Mouse (Mus musculus) right cerebral cortex, adult 2 months (tissue): Measurements from ENCODE around the gene Prdm2.

Source experiments
- DNase-seq, 2 experiments: peaks; one replicate each; pipeline ENCODE4 v3.0.0; 2021 to 2022; ENCODE audit warnings: low spot score in 2 of 2

Gene Prdm2

DNA sequence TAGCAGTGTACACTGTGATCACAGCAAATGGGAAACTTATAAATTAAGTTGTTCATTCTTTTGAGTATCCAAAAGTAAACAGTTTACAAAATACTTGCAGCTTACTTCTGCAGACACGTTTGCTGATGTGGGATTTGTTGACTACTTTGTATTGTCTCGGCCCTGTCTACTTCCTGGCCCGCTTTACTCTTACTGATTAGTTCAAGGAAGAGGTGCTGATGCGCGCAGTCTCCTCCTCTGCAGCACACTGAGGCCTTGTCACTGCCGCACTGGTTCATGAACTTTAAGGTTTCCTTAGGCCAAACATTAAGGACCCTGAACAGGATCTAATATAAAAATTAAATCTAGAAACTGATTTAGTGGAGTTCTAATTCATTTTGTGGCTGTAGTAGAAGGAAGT is 58.2 kb downstream of the Prdm2 start:
- no peak for DNase-seq

DNA sequence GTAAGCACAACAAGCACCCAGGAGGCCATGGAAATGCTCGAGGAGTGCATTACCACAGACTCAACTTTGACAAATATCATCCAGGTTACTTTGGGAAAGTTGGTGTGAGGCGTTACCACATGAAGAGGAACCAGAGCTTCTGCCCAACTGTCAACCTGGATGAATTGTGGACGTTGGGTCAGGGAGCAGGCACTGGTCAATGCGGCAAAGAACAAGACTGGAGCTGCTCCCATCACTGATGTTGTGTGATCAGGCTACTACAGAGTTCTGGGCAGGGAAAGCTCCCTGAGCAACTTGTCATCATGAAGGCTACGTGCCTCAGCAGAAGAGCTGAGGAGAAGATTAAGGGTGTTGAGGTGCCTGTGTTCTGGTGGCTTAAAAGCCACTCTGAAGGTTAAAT is 60.2 kb downstream of the Prdm2 start:
- DNase-seq, result no peak

DNA sequence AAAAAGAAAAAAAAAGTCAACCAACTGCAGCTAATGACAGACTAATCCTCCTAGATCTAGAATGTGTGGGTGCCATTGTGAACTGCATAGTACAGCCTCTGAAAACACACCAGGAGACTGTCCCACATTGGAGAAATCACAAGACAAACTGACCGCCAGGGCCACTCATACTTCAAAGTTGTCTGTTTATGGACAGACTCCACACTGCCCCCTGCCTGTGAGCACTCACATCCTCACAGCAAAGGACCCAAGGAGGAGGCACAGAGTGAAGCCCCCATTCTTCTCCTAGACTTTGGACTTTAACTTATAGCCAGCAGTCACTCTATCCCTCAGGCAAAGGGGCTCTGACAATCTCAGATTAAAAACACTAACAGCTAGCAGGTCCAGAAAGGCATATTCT is 61.5 kb downstream of the Prdm2 start:
- DNase-seq, result no peak

DNA sequence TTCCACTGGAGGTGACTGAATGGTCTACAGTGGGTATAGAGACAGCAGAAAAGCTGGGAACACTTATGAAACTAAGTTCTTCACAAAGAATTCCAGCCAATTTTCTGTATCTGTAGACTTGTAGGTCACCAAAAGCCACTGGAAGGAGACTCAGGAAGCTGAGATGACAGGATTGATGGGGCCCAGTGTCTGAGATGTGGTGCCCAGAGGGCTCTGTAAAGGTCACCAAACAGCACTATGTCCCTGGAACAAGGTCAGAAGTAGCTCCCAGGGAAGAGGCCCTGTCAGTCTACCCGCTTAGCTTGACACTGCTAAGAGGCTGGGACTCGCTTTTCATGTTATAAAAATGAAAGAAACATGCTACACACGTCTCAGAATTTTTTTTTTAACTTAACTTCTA is 65.1 kb downstream of the Prdm2 start:
- no peak for DNase-seq

DNA sequence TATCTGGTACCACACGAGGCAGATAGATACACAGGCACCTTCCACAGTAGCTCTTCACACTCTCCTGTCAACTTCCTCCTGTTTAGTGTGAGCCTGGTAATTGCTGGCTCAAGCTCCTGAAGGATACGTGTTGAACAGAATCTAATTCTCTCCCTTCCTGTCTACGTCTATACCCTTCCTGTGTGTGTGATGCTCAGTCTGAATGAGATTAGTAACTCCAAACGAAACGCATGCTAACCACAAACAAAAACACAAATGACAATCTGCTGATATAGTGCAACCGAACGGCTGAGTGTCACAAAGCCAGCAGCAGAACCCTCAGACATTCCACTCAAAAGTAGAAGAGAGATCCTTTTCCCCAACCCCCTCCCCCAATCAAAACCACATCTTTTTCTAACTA is 69.2 kb downstream of the Prdm2 start:
- DNase-seq, result no peak

DNA sequence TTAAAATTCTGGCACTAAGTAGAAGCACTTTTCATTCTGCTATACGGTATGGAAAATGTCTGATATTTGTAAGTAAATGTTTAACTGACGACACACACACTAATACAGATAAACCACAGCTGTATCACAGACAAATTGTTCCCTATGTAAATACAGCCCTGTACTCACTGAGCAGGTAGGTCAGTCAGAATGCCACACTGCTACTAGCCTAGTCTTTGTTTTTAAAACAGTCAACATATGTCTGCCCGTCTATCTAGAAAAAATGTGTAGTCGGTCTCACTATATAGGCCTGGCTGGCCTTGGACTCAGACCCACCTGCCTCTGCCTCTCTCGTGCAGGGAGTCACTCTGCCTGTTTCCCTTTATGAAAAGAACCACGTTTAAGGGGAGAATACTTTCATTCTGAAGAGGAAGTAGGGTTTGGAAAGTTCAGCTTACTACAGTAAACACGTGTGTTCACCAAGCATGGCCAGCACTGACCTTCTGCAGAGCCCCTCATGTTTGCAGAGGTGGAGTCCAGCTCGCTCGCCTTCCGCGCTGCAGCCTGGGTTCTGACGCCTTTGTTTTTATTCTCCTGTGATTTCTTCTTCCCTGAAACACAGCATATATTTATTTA is 71.0 kb downstream of the Prdm2 start:
- no peak for DNase-seq

DNA sequence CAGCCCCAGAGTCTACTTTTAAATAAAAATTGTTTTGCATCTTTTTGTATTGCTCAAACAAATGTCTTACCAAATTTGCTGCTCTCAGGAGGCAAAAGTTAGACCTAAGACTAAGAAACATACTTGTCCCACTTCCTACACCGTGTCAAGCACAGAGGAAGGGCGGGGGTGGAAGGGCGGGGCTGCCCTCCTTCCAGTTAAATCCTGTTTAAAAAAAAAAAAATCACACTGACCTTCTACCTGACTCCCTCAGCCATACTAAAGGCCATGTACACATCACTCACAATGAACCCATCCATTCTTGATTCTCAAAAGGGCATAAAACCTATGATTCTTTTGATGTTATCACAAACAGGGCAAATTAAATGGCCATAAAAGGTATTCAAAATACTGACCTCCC is 71.9 kb downstream of the Prdm2 start:
- DNase-seq, result no peak

DNA sequence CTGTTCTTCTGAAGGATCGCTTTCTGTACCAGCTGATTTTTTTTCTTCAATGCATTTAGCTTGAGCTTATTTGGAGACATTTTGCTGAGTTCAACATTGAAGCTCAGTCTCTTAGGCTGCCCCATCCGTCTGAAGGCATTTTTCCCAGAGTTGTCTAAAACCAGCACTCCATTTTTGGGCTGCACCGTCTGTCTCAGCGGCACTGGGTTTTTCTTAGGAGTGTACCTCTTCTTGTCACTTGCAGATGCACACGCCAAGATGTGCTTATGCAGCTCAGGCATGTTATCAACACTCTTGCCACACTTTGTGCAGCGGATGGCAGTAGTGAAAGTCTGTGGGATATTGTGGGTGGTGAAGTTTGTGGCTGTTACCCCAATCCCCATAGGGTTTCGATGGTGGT is 80.4 kb downstream of the Prdm2 start:
- peak; percentile 36 to 52 for DNase-seq

DNA sequence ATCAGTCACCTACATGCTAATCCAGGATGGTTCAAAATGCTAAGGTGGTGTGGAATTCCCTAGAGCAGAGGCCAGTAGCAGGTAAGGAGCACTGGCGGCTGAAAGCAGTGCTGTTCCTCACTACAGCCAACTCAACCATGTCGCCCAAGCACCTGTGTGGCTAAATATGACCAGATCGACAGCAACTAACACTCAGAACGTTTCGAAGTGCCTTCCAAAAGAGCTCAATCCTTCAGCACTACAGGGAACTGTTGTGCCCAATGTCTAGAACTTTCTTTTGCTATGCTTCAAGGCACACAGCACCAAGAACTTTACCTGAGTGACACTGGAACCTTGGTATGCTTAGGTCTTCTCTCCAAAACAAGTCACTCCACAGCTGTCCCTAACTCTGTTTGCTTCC is 82.4 kb downstream of the Prdm2 start:
- no peak for DNase-seq

DNA sequence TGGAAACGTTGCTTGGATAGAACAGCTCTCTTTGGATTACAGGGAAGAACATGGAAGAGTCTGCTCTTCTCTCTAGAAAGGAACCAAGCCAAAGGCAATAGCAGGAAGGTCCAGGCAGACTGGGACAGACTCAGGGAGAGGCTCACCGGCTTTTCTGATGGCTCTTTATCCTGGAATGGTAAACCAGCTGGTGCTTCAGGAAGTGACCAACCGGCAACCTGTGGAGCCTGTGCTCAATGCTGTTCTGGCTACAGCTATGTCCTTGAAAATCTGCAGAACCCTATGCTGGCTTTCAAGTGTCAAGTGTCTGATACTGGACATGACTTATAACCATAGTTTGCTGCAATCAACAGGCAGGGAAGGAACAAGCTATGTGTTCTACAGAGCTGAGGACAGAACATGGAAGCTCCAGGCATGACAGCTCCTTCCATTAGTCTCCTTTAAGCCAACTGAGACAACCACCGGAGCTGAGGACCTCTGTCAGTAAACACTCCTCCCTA is 83.5 kb downstream of the Prdm2 start:
- no peak for DNase-seq

DNA sequence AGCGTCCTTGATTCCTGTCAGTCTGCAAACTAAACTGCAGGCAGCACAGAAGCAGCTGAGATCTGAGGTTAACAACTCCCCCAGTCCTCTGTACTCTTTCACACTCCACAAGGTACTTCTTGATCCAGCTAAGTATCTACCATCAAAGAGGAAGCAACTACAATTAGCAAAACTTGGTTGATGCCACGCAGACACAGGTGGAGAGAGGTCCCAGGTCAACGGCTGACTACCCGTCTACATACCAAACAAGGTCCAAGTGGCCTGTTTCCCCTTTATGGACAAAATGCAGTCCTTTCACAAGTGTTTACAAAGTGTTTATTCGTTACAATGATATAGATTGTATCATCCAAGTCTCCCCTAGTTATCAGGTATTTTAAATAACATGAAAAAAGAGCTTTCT is 85.6 kb downstream of the Prdm2 start:
- no peak for DNase-seq

DNA sequence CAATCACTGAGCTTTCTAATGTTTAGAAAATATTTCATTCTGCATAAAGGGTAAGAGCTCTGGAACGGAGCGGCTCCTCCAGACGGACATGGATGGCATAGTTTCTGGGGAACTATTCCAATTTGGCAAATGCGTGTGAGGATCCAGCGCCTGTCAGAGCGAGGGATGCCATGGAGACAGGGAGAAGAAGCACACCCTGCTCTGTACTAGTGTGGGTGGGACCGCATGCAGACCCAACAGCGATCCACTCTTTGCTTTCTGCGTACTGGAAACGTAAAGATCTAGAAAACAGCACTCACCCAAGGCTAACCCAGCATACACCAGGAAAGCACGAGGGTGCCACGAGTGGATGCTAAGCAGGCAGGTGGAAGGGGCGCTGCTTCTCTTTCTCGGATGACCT is 86.3 kb downstream of the Prdm2 start:
- DNase-seq, result peak; percentile 50 to 56

DNA sequence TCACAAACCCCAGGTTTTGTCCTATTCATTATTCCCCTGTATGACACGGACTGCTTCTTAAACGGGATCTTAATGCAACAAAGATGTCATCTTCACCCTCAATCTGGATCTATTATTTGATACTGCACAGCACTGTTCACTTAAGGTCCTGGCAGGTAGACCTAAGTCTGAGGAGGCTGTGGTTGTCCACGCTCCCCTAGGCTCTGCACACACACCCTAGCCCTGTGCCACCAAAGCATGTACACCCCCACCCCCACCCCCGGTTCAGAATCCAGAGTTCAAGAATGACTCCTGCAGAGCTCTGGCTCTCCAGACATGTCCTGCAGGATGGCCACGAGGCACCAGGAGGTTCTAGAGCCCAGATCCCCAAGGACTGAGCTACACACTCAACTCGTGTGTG is 87.5 kb downstream of the Prdm2 start:
- no peak for DNase-seq

DNA sequence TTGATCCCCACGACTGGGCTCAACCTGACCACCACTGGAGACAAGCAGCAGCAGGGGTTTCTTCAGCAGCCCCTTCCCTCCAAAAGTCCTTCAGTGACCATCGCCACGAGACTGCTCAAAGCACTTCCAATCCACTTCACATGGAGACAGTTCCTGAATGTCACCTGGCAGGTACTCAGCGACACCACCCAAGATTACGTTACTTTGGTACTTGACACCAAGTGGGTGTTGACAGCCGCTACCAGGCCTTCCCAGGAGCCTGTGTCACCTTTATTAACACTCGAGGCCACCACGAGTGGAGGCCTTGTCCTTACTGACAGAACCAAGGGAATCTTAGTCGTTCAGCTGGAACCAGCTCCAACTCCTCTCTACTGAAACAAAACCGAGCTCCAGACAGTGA is 89.8 kb downstream of the Prdm2 start:
- no peak for DNase-seq

DNA sequence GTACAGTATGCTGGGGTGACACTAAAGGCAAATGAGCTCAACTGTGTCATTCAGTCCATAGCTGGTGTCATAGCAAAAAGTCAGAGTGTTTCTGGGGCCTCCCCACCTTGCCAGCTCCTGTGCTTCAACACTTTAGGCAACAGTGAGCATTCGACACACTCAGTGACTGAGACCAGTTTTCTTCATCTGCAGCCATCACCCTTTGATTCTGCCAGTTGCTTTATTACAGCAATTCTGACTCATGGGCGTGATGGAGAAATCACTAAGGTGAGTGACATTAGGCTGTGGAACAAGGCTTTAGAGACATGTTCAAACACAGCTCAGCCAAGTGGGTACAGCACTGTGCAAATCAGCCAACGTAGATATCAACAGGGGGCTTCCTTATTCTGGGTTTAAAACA is 91.6 kb downstream of the Prdm2 start:
- DNase-seq, result no peak

DNA sequence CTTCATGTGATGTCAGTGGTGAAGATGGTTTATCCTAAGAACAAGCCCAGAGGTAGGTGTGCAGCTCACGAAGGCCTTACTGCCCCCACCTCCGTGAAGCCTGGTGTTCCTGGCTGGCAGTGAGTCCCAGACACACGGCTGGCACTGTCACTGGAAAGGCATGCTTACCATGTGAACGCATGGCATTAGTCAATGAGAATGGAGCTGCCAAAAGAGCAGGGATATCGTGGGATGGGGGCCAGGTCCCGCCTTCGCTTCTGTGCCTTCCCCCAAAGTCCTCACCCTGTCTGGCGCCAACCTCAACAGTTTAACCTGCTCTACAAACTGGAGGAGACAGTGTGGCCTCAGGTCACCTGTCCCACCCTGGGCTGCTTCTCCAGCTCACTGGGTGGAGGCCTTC is 92.8 kb downstream of the Prdm2 start:
- DNase-seq, result no peak

DNA sequence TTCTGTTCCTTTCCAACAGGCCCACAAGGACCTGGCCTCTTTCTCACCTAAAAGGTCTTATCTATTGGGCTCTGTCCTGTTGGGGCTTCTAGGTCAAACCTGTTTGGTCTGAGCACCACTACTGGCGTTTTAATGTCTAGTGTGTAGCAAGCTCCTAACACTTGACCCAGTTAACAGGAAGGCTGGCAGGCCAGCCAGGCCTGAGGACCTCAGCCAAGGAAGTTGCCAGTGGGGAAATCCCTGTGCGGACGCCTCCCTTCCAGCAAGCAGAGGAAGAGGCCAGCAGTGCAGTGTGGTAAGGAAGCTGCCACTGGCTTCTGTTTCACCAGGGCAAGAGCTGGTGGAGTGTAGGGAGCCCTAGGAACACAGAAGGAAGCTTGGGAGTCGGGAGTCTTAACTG is 94.0 kb downstream of the Prdm2 start:
- DNase-seq, result no peak

DNA sequence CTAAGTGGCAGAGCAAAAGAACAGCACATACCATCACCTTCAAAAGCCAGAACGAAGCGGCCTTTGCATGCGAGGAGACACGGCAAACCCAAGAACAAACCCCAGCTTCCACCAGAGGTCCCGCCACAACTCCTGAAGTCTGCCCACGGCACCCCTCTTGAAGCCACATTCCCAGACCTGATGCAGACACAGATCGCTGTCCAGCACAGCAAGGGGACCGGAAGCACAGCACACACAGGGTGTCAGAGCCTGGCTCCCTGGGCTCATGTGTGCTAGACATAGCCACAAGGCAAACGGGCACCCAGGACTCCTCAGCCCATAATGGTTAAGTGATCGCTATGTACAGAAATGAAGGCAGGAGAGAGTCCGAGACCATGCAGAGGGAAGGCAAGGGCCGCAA is 96.9 kb downstream of the Prdm2 start:
- DNase-seq, result no peak

DNA sequence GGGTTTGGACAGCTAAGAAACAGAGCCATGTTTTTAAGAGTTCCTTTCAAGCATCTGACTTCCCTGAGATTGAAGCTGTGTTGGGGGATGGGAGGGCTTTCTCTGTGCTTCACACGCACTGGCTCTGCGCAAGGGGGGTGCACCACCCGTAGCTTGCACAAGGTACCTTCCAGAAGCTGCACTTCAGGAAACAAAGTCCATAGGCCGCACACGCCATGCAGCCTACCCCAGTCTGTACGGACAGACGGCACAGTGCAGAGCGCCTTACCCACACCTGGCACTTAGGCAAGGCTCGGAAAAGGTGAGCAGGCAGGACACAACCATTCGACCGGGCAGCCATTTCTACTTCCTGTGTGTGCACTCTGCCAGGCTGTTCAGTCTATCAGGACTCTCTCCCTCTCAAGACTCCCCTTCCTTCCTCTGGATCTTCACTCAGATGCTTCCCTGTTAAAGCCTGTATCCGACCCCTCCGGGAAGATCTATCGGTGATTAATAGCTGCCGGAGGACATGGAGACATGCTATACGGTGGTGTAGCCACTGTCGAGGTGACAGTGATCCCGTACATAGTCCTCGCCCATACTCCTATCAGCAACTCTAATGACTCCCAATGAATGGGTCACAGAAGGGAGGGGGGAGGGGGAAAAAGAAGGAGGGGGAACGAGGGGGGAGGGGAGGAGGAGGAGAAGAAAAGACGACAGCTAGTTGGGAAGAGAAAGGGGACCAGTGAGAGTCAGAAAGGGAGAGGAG is 98.4 kb downstream of the Prdm2 start:
- DNase-seq, result no peak

DNA sequence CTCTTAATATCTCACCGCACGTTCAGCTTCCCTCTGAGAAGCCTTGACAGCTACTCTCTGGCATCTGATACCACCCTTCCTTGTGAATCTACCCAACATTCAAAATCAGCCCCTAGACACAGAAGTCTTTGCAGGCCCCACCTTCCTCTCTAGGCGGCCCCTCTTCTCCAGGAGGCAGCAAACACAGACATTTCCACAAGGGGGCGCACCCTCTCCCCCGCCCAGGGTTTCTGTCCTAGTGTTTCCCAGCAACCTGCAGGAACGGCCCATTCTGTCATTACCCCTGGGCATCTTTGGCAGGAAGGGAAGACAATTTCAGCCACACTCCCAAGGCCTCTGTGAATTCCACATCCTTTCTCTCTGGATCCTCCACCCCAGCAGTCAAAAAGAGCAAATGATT is 99.8 kb downstream of the Prdm2 start:
- DNase-seq, result peak in 1 of 2 experiments; percentile 54

DNA sequence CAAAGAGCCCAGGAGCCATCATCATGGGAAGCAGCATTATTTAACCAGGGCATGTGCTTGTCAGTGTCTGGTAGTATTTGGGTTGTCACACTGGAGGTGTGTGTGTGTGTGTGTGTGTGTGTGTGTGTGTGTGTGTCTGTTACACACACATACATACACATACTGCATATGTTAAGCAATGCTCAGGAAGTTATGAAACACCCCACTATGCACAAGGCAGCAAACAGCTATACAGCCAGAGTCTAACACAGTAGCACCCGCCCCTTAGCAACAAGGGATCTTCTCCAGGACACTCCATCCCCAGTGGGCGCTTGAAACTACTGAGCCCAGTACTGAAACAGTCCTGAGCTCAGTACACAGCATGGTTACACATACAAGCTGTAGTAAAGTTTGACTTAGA is 100.4 kb downstream of the Prdm2 start:
- DNase-seq, result no peak

DNA sequence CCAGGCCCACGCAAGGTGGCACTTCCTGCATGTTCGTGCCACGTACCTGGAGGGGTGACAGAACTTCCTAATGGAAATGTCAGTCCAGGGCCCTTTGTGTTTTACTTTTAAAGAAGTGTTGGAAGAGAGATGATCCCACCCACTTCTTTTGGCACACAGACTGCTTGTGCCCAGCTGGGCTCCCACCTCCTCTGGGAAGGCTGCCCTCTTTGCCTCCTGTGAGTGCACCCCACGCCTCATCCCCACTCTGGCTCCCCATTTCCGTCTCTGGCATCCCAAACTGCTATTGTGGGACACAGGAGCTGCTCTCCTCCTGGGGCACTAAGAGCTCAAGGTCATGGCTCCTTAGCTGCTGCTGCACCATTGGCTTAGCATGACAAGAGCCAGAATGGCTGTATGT is 100.9 kb downstream of the Prdm2 start:
- DNase-seq, result no peak

DNA sequence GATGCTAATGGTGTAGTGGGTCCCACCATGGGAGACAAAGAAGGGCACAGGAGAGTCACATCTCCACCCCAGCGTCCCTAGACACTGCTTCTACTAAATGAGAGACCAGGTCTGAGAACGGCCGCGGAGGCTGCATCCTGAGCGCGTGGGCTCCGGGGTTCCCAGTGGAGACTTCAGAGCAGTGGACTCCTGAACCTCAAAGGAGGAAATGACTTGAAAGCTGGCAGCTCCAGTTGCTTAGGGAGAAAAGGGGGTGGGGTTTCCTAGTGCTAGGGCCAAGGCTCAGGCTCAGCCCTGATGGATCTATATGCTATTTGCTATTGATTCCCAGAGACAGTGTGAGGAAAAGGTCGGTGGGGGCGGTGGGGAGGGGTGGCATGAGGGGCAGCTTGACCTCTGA is 104.2 kb downstream of the Prdm2 start:
- no peak for DNase-seq

DNA sequence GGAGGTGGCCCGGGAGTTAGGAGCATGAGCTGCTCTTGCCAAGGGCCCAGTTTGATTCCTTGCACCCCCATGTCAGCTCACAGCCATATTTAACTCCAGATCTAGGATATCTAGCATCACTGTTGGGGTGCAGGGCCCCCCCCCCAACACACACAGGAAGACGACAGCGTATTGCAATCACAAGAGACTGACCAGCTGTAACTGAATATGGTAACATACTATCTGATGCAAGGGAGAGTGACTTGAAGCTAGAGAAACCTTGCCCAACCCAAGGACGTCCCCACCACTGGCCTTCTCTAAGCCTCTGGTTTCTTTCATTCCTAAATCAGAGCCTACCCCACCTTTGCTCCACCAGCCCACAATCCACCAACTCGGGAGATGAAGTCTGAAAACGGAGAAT is 105.8 kb downstream of the Prdm2 start:
- no peak for DNase-seq
